20 mouse cellular contexts compared by ENCODE assay signal in the genomic region with DNA sequence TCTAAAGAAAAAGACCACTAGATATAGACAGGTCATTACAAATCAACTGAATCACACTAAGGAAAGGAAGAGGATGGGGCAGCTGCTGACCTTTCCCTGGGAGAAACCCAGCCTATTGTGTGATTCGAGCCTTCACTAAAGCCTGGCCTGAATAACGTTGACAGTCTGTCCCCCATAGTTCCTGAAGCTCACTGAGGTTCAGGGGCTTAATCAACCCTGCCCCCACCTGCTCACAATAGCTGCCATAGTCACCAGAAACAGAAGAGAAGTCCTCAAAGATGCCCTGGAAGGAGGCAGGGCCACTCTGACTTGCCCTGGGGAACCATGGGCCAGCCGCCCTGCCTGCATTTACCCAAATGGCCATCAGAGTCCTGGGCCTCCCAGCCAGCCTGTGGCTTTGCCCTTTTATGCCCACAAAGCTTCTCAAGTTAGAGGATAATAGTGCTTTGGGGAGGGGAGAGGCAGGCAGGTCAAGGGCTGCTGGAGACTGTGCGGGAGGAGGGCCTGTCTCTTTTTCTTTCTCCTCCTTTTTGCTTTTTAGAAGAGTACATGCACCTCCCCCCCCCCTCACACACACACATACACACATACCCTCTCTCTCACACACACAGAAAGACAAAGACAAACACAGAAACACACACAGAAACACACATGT.
DNase-seq lines count a peak whose midpoint lies in the region; ATAC-seq and TF ChIP-seq lines count a peak whose summit lies in the region.
"Had no signal": no experiment of that assay in that cellular context is flagged by ENCODE, and none has a peak within 500 bp of the region (broad histone marks: within the 10 kb centered on the region; RNA-seq: fewer than 3 reads in every experiment).

No protein-coding gene starts in this region.

- DNase-seq in forebrain, embryonic 11.5 days (ENCODE audit: low spot score): peak; percentile 54
- peak; percentile 11 for DNase-seq in CD4-positive helper T cell, adult 2 months (ENCODE audit: low read depth, low spot score)
- peak; percentile 50 for DNase-seq in neural tube, embryonic 11.5 days (ENCODE audit: low spot score)
- no peak for DNase-seq in spleen, postnatal 36 days (ENCODE audit: low spot score in 2 of 2)
- DNase-seq in lung, postnatal 25 days (ENCODE audit: low spot score): no peak
- DNase-seq: adrenal gland, postnatal 36 days; cerebellum, postnatal 14 days; gastrocnemius, postnatal 14 days; heart, postnatal 4 days; kidney, adult 11 months; kidney, postnatal 14 days; left cerebral cortex, postnatal 4 days; thymus, postnatal 14 days had no signal

- peak; percentile 68 for ATAC-seq in forebrain, embryonic 11.5 days (replicated peaks; ENCODE audit: low FRiP score)
- no peak for ATAC-seq in forebrain, embryonic 16.5 days
- peak; percentile 43; the same call in 1 of the 2 replicates for ATAC-seq in forebrain, embryonic 13.5 days
- ATAC-seq in neural tube, embryonic 11.5 days (ENCODE audit: insufficient read depth, low FRiP score, low TSS enrichment): peak; percentile 60
- no peak for ATAC-seq in intestine, postnatal 0 days
- ATAC-seq: activated CD4-positive, CD25-positive, alpha-beta regulatory T cell, adult 4 months; liver, embryonic 12.5 days had no signal

- no peak for TF ChIP-seq CTCF in intestine, postnatal 0 days (IDR thresholded peaks at IDR 0.05; ENCODE audit: low read depth)

- H3K4me1 ChIP-seq in forebrain, embryonic 11.5 days (replicated peaks; ENCODE audit: control insufficient read depth, insufficient read depth, low read length): peaks cover 6% of the 10 kb centered on the region
- peaks cover 12% of the 10 kb centered on the region for H3K4me1 ChIP-seq in forebrain, embryonic 16.5 days (replicated peaks; ENCODE audit: control insufficient read depth, insufficient read depth, low read length)
- peaks cover 17% of the 10 kb centered on the region for H3K4me1 ChIP-seq in forebrain, embryonic 13.5 days
- H3K4me1 ChIP-seq in neural tube, embryonic 11.5 days (ENCODE audit: control insufficient read depth, insufficient read depth, low read length): peaks cover 14% of the 10 kb centered on the region
- H3K4me1 ChIP-seq in intestine, postnatal 0 days (replicated peaks; ENCODE audit: control insufficient read depth, insufficient read depth, low read length): no peaks in the 10 kb centered on the region
- H3K4me1 ChIP-seq: heart, embryonic 12.5 days; liver, embryonic 12.5 days had no signal

- no peaks in the 10 kb centered on the region for H3K9me3 ChIP-seq in forebrain, embryonic 11.5 days (ENCODE audit: control insufficient read depth, low read length)
- no peaks in the 10 kb centered on the region for H3K9me3 ChIP-seq in forebrain, embryonic 16.5 days (ENCODE audit: control insufficient read depth, low read length)
- no peaks in the 10 kb centered on the region for H3K9me3 ChIP-seq in forebrain, embryonic 13.5 days (replicated peaks)
- H3K9me3 ChIP-seq in neural tube, embryonic 11.5 days (ENCODE audit: control insufficient read depth, low read length): no peaks in the 10 kb centered on the region
- H3K9me3 ChIP-seq in intestine, postnatal 0 days (ENCODE audit: control insufficient read depth): no peaks in the 10 kb centered on the region
- H3K9me3 ChIP-seq: heart, embryonic 12.5 days; liver, embryonic 12.5 days; lung, embryonic 15.5 days had no signal

- no peaks in the 10 kb centered on the region for H3K27me3 ChIP-seq in forebrain, embryonic 11.5 days (ENCODE audit: control insufficient read depth, insufficient read depth, low read length)
- no peaks in the 10 kb centered on the region for H3K27me3 ChIP-seq in forebrain, embryonic 16.5 days (replicated peaks; ENCODE audit: control insufficient read depth, insufficient read depth, low read length)
- no peaks in the 10 kb centered on the region for H3K27me3 ChIP-seq in forebrain, embryonic 13.5 days
- no peaks in the 10 kb centered on the region for H3K27me3 ChIP-seq in neural tube, embryonic 11.5 days (ENCODE audit: control insufficient read depth, insufficient read depth, low read length)
- H3K27me3 ChIP-seq in intestine, postnatal 0 days (replicated peaks; ENCODE audit: control insufficient read depth, insufficient read depth, low read length): no peaks in the 10 kb centered on the region
- H3K27me3 ChIP-seq: heart, embryonic 12.5 days; liver, embryonic 12.5 days; lung, embryonic 15.5 days had no signal

- H3K27ac ChIP-seq in forebrain, embryonic 11.5 days (ENCODE audit: low read depth, low read length): 0 out of 2 replicates have a peak overlapping the region, but pooled peaks have one; percentile 13
- H3K27ac ChIP-seq in forebrain, embryonic 16.5 days (ENCODE audit: low read length): no peak overlapping the region
- H3K27ac ChIP-seq in forebrain, embryonic 13.5 days: peak overlapping the region; percentile 48; the same call in 1 of the 2 replicates
- H3K27ac ChIP-seq in neural tube, embryonic 11.5 days (ENCODE audit: low read depth, low read length): peak overlapping the region; percentile 80
- H3K27ac ChIP-seq in intestine, postnatal 0 days (ENCODE audit: low read depth, low read length): no peak overlapping the region
- H3K27ac ChIP-seq: liver, embryonic 12.5 days; lung, embryonic 15.5 days had no signal

- 0 out of 2 replicates have a peak overlapping the region, but pooled peaks have one; percentile 6 for H3K9ac ChIP-seq in forebrain, embryonic 11.5 days (ENCODE audit: low read length)
- no peak overlapping the region for H3K9ac ChIP-seq in forebrain, embryonic 16.5 days (replicated peaks; ENCODE audit: low read depth, low read length)
- H3K9ac ChIP-seq in forebrain, embryonic 13.5 days: 0 out of 2 replicates have a peak overlapping the region, but pooled peaks have one; percentile 26
- peak overlapping the region; percentile 6; the same call in 1 of the 2 replicates for H3K9ac ChIP-seq in neural tube, embryonic 11.5 days (ENCODE audit: low read length)
- H3K9ac ChIP-seq in intestine, postnatal 0 days (ENCODE audit: low read depth, low read length): no peak overlapping the region
- H3K9ac ChIP-seq: heart, embryonic 12.5 days; liver, embryonic 12.5 days; lung, embryonic 15.5 days had no signal

- H3K4me3 ChIP-seq in forebrain, embryonic 11.5 days (ENCODE audit: low read depth, low read length): no peak overlapping the region
- H3K4me3 ChIP-seq in forebrain, embryonic 16.5 days (replicated peaks; ENCODE audit: low read length): no peak overlapping the region
- no peak overlapping the region for H3K4me3 ChIP-seq in forebrain, embryonic 13.5 days
- no peak overlapping the region for H3K4me3 ChIP-seq in neural tube, embryonic 11.5 days (ENCODE audit: low read depth, low read length)
- no peak overlapping the region for H3K4me3 ChIP-seq in intestine, postnatal 0 days (ENCODE audit: low read depth, low read length)
- H3K4me3 ChIP-seq: heart, embryonic 12.5 days; liver, embryonic 12.5 days; lung, embryonic 15.5 days had no signal

- WGBS in forebrain, embryonic 11.5 days: 15% methylated on average over 4 of the region's 4 CpGs
- 15% methylated on average over 4 of the region's 4 CpGs for WGBS in forebrain, embryonic 16.5 days
- WGBS in forebrain, embryonic 13.5 days: 6% methylated on average over 4 of the region's 4 CpGs
- 17% methylated on average over 4 of the region's 4 CpGs for WGBS in neural tube, embryonic 11.5 days
- WGBS in intestine, postnatal 0 days: 61% methylated on average over 4 of the region's 4 CpGs

- H3K4me2 ChIP-seq in forebrain, embryonic 11.5 days (ENCODE audit: low read depth, low read length, severe bottlenecking): no peak overlapping the region
- no peak overlapping the region for H3K4me2 ChIP-seq in forebrain, embryonic 16.5 days (ENCODE audit: low read length)
- H3K4me2 ChIP-seq in forebrain, embryonic 13.5 days: no peak overlapping the region
- H3K4me2 ChIP-seq in neural tube, embryonic 11.5 days (ENCODE audit: low read depth): no peak overlapping the region
- no peak overlapping the region for H3K4me2 ChIP-seq in intestine, postnatal 0 days (replicated peaks; ENCODE audit: low read depth)
- H3K4me2 ChIP-seq: heart, embryonic 12.5 days; liver, embryonic 12.5 days; lung, embryonic 15.5 days had no signal

- H3K36me3 ChIP-seq in forebrain, embryonic 11.5 days (ENCODE audit: control insufficient read depth, insufficient read depth, low read length): no peaks in the 10 kb centered on the region
- no peaks in the 10 kb centered on the region for H3K36me3 ChIP-seq in forebrain, embryonic 16.5 days (ENCODE audit: control insufficient read depth, insufficient read depth)
- no peaks in the 10 kb centered on the region for H3K36me3 ChIP-seq in forebrain, embryonic 13.5 days (ENCODE audit: poor library complexity, severe bottlenecking)
- H3K36me3 ChIP-seq in neural tube, embryonic 11.5 days (ENCODE audit: control insufficient read depth, insufficient read depth, low read length): no peaks in the 10 kb centered on the region
- no peaks in the 10 kb centered on the region for H3K36me3 ChIP-seq in intestine, postnatal 0 days (ENCODE audit: control insufficient read depth, insufficient read depth)
- H3K36me3 ChIP-seq: heart, embryonic 12.5 days; liver, embryonic 12.5 days; lung, embryonic 15.5 days had no signal

Comparison
In these comparisons a context has a peak if more than half of its experiments do, and no peak if none do; other contexts are left out.
1. ATAC-seq: peak in forebrain, embryonic 11.5 days (single experiment), forebrain, embryonic 13.5 days (single experiment) and neural tube, embryonic 11.5 days (single experiment); none in forebrain, embryonic 16.5 days (single experiment) and intestine, postnatal 0 days (single experiment).
2. H3K27ac ChIP-seq: peak in forebrain, embryonic 11.5 days (single experiment), forebrain, embryonic 13.5 days (single experiment) and neural tube, embryonic 11.5 days (single experiment); none in forebrain, embryonic 16.5 days (single experiment) and intestine, postnatal 0 days (single experiment).
3. H3K9ac ChIP-seq: peak in forebrain, embryonic 11.5 days (single experiment), forebrain, embryonic 13.5 days (single experiment) and neural tube, embryonic 11.5 days (single experiment); none in forebrain, embryonic 16.5 days (single experiment) and intestine, postnatal 0 days (single experiment).
4. DNase-seq: peak in forebrain, embryonic 11.5 days (single experiment), CD4-positive helper T cell, adult 2 months (single experiment) and neural tube, embryonic 11.5 days (single experiment); none in spleen, postnatal 36 days (0 of 2) and lung, postnatal 25 days (single experiment).